Mouse (Mus musculus): ENCODE data around the gene Rnf187. TPM values are rescaled to one million over a fixed set of nuclear protein-coding genes. Genes with fewer than 3 reads are reported as not detected.
A peak's percentile ranks its signal among the peaks of the same experiment; 100 is the strongest.

Rnf187 gene
- polyA plus RNA-seq, 1 experiment from 2014 or later, result 213 TPM

- Histone ChIP-seq H3K4me1 (replicated peaks) (peaks cover 8% of the 10 kb centered on the region; the same call in 1 of the 2 replicates), H3K4me2 (no peak overlapping the region), H3K36me3 (no peaks in the 10 kb centered on the region), H3K9me3 (replicated peaks) (no peaks in the 10 kb centered on the region), H3K27me3 (replicated peaks) (peaks cover 8% of the 10 kb centered on the region; the same call in 1 of the 2 replicates), H3K9ac (no peak overlapping the region), H3K27ac (ENCODE audit: poor library complexity, severe bottlenecking) (no peak overlapping the region), H3K4me3 (no peak overlapping the region)
- WGBS, result 61% methylated on average over 5 of the region's 5 CpGs
- no peak for ATAC-seq (ENCODE audit: insufficient number of reproducible peaks, low FRiP score)
Measured at GRCm38 (mm10) chr11:58918759-58919158, 20.0 kb downstream of the Rnf187 start.

GRCm38 (mm10) chr11:58917745-58918366 lies 20.9 kb downstream of the Rnf187 start, which contains the start of gene Btnl10:
Btnl10 (plus strand) TSS chr11:58917908.
- H3K27ac ChIP-seq (ENCODE audit: poor library complexity, severe bottlenecking), result no peak within 1 kb of the TSS
- H3K4me1 ChIP-seq (replicated peaks), result peaks cover 8% of the 10 kb centered on the region; the same call in 1 of the 2 replicates
- ATAC-seq (ENCODE audit: insufficient number of reproducible peaks, low FRiP score), result no peak
- no peak within 1 kb of the TSS for H3K9ac ChIP-seq
- no peak within 1 kb of the TSS for H3K4me2 ChIP-seq
- no peak within 1 kb of the TSS for H3K4me3 ChIP-seq
- no peaks in the 10 kb centered on the region for H3K36me3 ChIP-seq
- WGBS, result 76% methylated on average over 12 of the region's 12 CpGs
- peaks cover 3% of the 10 kb centered on the region; the same call in 1 of the 2 replicates for H3K27me3 ChIP-seq (replicated peaks)
- no peaks in the 10 kb centered on the region for H3K9me3 ChIP-seq (replicated peaks)

GRCm38 (mm10) chr11:58916879-58917744 lies 21.6 kb downstream of the Rnf187 start:
- no peaks in the 10 kb centered on the region for H3K36me3 ChIP-seq
- peak; percentile 52; the same call in 1 of the 2 replicates for ATAC-seq (ENCODE audit: insufficient number of reproducible peaks, low FRiP score)
- H3K4me1 ChIP-seq (replicated peaks), result peaks cover 8% of the 10 kb centered on the region; the same call in 1 of the 2 replicates
- H3K4me2 ChIP-seq, result no peak overlapping the region
- no peak overlapping the region for H3K4me3 ChIP-seq
- H3K9ac ChIP-seq, result no peak overlapping the region
- H3K27ac ChIP-seq (ENCODE audit: poor library complexity, severe bottlenecking), result no peak overlapping the region
- WGBS, result 54% methylated on average over 14 of the region's 14 CpGs
- H3K27me3 ChIP-seq (replicated peaks), result peaks cover 3% of the 10 kb centered on the region; the same call in 1 of the 2 replicates
- no peaks in the 10 kb centered on the region for H3K9me3 ChIP-seq (replicated peaks)

DNA sequence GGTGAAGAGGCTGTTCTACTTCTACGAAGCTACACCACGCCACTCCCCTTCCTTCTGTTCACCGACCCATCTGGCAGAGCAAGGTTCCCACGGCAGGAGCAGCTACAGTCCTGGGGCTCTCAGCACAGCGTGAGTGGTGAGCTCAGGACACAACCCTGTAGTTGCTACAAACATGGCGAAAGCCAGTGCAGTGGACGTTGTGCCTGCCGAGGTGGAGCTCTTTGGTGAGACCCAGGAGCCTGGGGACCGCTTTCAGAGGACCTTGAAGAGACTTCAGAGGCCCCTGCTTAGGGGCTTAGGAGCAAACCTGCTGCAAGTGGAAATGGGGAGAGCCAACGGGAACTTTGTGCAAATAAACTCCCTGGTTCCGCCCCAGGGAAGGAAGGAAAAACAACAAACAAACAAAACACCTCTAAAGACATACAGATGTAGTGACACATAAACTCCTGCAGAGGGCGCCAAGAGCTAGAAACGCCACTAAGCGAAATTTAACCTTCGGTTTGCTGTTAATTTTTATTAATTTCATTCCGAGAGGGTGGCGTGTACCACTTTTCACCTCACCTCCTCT lies 24.2 kb downstream of the Rnf187 start:
- Histone ChIP-seq H3K27ac (ENCODE audit: poor library complexity, severe bottlenecking) (no peak overlapping the region), H3K9me3 (replicated peaks) (no peaks in the 10 kb centered on the region), H3K36me3 (no peaks in the 10 kb centered on the region), H3K4me2 (peak overlapping the region; percentile 72), H3K9ac (peak overlapping the region; percentile 56), H3K27me3 (replicated peaks) (peaks cover 3% of the 10 kb centered on the region; the same call in 1 of the 2 replicates), H3K4me1 (replicated peaks) (peaks cover 8% of the 10 kb centered on the region; the same call in 1 of the 2 replicates), H3K4me3 (peak overlapping the region; percentile 39)
- 15% methylated on average over 17 of the region's 17 CpGs for WGBS
- peak; percentile 49 for ATAC-seq (ENCODE audit: insufficient number of reproducible peaks, low FRiP score)

GRCm38 (mm10) chr11:58913776-58914175 lies 24.9 kb downstream of the Rnf187 start:
- Histone ChIP-seq H3K36me3 (no peaks in the 10 kb centered on the region), H3K9ac (no peak overlapping the region), H3K4me3 (no peak overlapping the region), H3K27ac (ENCODE audit: poor library complexity, severe bottlenecking) (no peak overlapping the region), H3K27me3 (replicated peaks) (peaks cover 3% of the 10 kb centered on the region; the same call in 1 of the 2 replicates), H3K9me3 (replicated peaks) (no peaks in the 10 kb centered on the region), H3K4me2 (peak overlapping the region; percentile 72), H3K4me1 (replicated peaks) (0 out of 2 replicates have a peak, but pooled peaks cover 2% of the 10 kb centered on the region)
- 67% methylated on average over 1 of the region's 1 CpGs for WGBS
- no peak; the same call in 1 of the 2 replicates for ATAC-seq (ENCODE audit: insufficient number of reproducible peaks, low FRiP score)

- Histone ChIP-seq H3K9me3 (replicated peaks) (no peaks in the 10 kb centered on the region), H3K4me1 (replicated peaks) (peaks cover 8% of the 10 kb centered on the region), H3K27me3 (replicated peaks) (no peaks in the 10 kb centered on the region), H3K9ac (no peak overlapping the region), H3K4me2 (no peak overlapping the region), H3K36me3 (peaks cover 21% of the 10 kb centered on the region), H3K27ac (ENCODE audit: poor library complexity, severe bottlenecking) (no peak overlapping the region), H3K4me3 (no peak overlapping the region)
- 47% methylated on average over 6 of the region's 6 CpGs for WGBS
- peak; percentile 47; the same call in 1 of the 2 replicates for ATAC-seq (ENCODE audit: insufficient number of reproducible peaks, low FRiP score)
Measured at GRCm38 (mm10) chr11:58904838-58905237, 33.9 kb downstream of the Rnf187 start.

DNA sequence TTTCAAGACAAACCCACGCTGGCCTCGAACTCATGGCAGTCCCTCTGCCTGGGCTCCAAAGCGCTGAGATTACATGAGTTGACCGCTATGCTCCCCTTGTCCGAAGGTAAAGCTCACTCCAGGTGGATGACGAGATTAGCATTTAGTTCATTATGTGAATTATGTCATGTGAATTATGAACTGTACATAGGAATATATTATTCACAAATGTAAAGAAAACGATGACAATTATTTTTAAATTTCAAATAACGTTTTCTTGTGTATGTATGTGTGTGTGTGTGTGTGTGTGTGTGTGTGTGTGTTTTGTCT lies 34.4 kb downstream of the Rnf187 start:
- no peaks in the 10 kb centered on the region for H3K27me3 ChIP-seq (replicated peaks)
- H3K9ac ChIP-seq, result peak overlapping the region; percentile 87; the same call in 1 of the 2 replicates
- H3K9me3 ChIP-seq (replicated peaks), result no peaks in the 10 kb centered on the region
- 4% methylated on average over 8 of the region's 8 CpGs for WGBS
- peaks cover 21% of the 10 kb centered on the region for H3K36me3 ChIP-seq
- H3K4me2 ChIP-seq, result peak overlapping the region; percentile 82
- peak; percentile 9; the same call in 1 of the 2 replicates for ATAC-seq (ENCODE audit: insufficient number of reproducible peaks, low FRiP score)
- peaks cover 8% of the 10 kb centered on the region for H3K4me1 ChIP-seq (replicated peaks)
- no peak overlapping the region for H3K27ac ChIP-seq (ENCODE audit: poor library complexity, severe bottlenecking)
- H3K4me3 ChIP-seq, result peak overlapping the region; percentile 84

- peak within 1 kb of the TSS; percentile 82 for H3K4me2 ChIP-seq
- peak within 1 kb of the TSS; percentile 88 for H3K27ac ChIP-seq (ENCODE audit: poor library complexity, severe bottlenecking)
- peak within 1 kb of the TSS; percentile 87 for H3K9ac ChIP-seq
- no peaks in the 10 kb centered on the region for H3K27me3 ChIP-seq (replicated peaks)
- ATAC-seq (ENCODE audit: insufficient number of reproducible peaks, low FRiP score), result peak; percentile 98
- H3K9me3 ChIP-seq (replicated peaks), result no peaks in the 10 kb centered on the region
- peaks cover 8% of the 10 kb centered on the region for H3K4me1 ChIP-seq (replicated peaks)
- H3K36me3 ChIP-seq, result peaks cover 22% of the 10 kb centered on the region
- peak within 1 kb of the TSS; percentile 84 for H3K4me3 ChIP-seq
- under 1% methylated on average over 40 of the region's 40 CpGs for WGBS
Measured at GRCm38 (mm10) chr11:58903511-58904409, 35.0 kb downstream of the Rnf187 start, which contains the start of gene Zfp39. Zfp39 (minus strand) TSS chr11:58904225.

DNA sequence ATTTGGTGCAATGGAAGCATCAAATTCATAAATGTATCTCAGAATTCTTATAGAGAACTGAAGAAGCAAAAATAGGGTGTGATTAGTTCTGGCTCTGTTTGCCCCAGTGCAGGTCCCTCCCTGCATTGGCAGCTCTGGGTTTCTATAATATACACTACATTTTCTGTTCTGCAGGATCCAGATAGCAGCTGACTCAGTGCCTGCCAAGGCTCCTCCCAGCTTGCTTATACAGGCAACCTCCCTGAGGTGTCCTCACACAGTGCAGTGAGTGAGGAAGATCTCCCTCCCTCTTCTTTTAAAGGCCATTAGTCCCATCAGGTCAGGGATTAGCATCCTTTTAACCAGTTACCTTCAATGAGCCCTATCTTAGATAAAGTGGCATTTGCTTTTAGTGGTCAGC lies 37.6 kb downstream of the Rnf187 start:
- no peak for ATAC-seq (ENCODE audit: insufficient number of reproducible peaks, low FRiP score)
- H3K36me3 ChIP-seq, result peaks cover 43% of the 10 kb centered on the region
- no peak overlapping the region for H3K4me2 ChIP-seq
- H3K27me3 ChIP-seq (replicated peaks), result no peaks in the 10 kb centered on the region
- no peak overlapping the region for H3K27ac ChIP-seq (ENCODE audit: poor library complexity, severe bottlenecking)
- no peak overlapping the region for H3K4me3 ChIP-seq
- peaks cover 8% of the 10 kb centered on the region for H3K4me1 ChIP-seq (replicated peaks)
- no peaks in the 10 kb centered on the region for H3K9me3 ChIP-seq (replicated peaks)
- no peak overlapping the region for H3K9ac ChIP-seq

GRCm38 (mm10) chr11:58897485-58897884 lies 41.2 kb downstream of the Rnf187 start:
- no peak overlapping the region for H3K27ac ChIP-seq (ENCODE audit: poor library complexity, severe bottlenecking)
- H3K36me3 ChIP-seq, result peaks cover 64% of the 10 kb centered on the region
- H3K9me3 ChIP-seq (replicated peaks), result no peaks in the 10 kb centered on the region
- WGBS, result 85% methylated on average over 6 of the region's 6 CpGs
- no peak for ATAC-seq (ENCODE audit: insufficient number of reproducible peaks, low FRiP score)
- H3K4me2 ChIP-seq, result no peak overlapping the region
- no peak overlapping the region for H3K9ac ChIP-seq
- H3K4me3 ChIP-seq, result no peak overlapping the region
- H3K27me3 ChIP-seq (replicated peaks), result no peaks in the 10 kb centered on the region
- H3K4me1 ChIP-seq (replicated peaks), result no peaks in the 10 kb centered on the region
